Mouse (Mus musculus): Measurements from ENCODE around the gene Idh3b. TPM values are rescaled to one million over a fixed set of nuclear protein-coding genes. Genes with fewer than 3 reads are reported as not detected.

Gene Idh3b
- total and polyA plus RNA-seq, 3 experiments: 134 to 315 (median 160) TPM

DNA sequence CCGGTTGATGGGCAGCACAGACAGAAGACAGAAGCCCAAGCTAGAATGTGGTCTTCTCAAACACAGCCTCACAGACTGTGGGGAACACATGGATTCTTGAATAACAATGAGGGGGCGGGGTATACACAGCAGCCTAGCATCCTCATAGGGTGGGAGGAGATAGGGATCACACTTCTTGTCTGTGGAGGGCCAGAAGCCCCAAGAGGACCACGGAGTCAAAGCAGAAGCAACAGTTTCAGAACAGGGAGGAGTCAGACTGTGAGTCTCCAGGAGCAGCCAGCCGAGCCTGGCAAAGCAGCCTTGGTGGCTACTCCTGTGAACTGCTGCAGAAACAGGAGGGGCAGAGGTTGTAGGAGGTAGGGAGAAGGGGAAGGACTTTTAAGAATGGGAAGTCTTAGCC lies 9.1 kb upstream of the Idh3b start:
- Histone ChIP-seq H3K4me1 (ENCODE audit: control insufficient read depth in 1 of 2, insufficient read depth in 2 of 2) (peaks cover 15 to 36% of the 10 kb centered on the region in 2 experiments), H3K9me3 (replicated peaks; ENCODE audit: low read length) (no peaks in the 10 kb centered on the region), H3K36me3 (replicated peaks in 1 of 2; ENCODE audit: control insufficient read depth in 1 of 2, insufficient read depth in 1 of 2, low read length in 1 of 2) (peaks cover 2 to 8% of the 10 kb centered on the region in 2 experiments), H3K27ac (ENCODE audit: insufficient read depth, low read depth) (no peak overlapping the region), H3K27me3 (replicated peaks) (peaks cover 32% of the 10 kb centered on the region), H3K4me2 (ENCODE audit: insufficient read depth, low read depth, poor library complexity, severe bottlenecking) (no peak overlapping the region), H3K79me2 (replicated peaks; ENCODE audit: control insufficient read depth, extremely low read depth, insufficient read depth, poor library complexity, severe bottlenecking) (no peaks in the 10 kb centered on the region), H3K4me3 (replicated peaks in 1 of 3; ENCODE audit: low read depth in 2 of 3, low read length in 2 of 3, poor library complexity in 1 of 3) (no peak overlapping the region), H3K9ac (ENCODE audit: insufficient read depth, low read depth) (no peak overlapping the region)
- in situ Hi-C loops (cut with MboI; ENCODE audit: low pct_ligation_motif_present, low pct_unique_long_range_greater_than_20kb, low sequenced_read_pairs) (loop anchor here (10.0 to 25.0 kb wide), 2 partner anchors 71 to 269 kb away; partner anchors contain the start of gene Mrps26), dilution Hi-C loops (cut with MboI; ENCODE audit: extremely low pct_ligation_motif_present, extremely low pct_unique_long_range_greater_than_20kb, low sequenced_read_pairs) (no loop called here)
- TF ChIP-seq UBTF (IDR thresholded peaks at IDR 0.05; ENCODE audit: low read depth, low read length): no peak
- DNase-seq (ENCODE audit: extremely low read depth): peak; percentile 67

DNA sequence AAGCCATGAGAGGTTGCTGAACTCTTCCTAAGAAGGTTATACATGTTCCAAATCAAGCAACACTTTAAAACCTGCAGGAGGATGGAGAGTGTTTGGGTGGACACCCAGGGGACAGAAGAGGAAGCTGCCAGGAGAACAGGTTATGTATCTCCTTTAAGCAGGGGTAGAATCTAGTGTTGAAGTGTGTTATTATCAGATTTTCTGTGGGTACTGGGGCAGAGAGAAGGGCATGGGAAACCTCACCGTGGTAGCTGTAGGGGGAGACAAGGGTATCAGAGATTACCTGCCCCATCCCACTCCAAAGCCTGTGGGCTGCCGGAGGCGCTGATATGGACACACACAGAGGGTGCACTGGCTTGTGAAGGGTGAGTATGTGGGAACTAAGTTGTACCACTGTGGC lies 8.7 kb upstream of the Idh3b start:
- Histone ChIP-seq H3K9me3 (replicated peaks; ENCODE audit: low read length) (no peaks in the 10 kb centered on the region), H3K4me3 (replicated peaks in 1 of 3; ENCODE audit: low read depth in 2 of 3, low read length in 2 of 3, poor library complexity in 1 of 3) (no peak overlapping the region), H3K4me2 (ENCODE audit: insufficient read depth, low read depth, poor library complexity, severe bottlenecking) (no peak overlapping the region), H3K9ac (ENCODE audit: insufficient read depth, low read depth) (no peak overlapping the region), H3K79me2 (replicated peaks; ENCODE audit: control insufficient read depth, extremely low read depth, insufficient read depth, poor library complexity, severe bottlenecking) (no peaks in the 10 kb centered on the region), H3K27ac (ENCODE audit: insufficient read depth, low read depth) (no peak overlapping the region), H3K27me3 (replicated peaks) (peaks cover 27% of the 10 kb centered on the region), H3K4me1 (ENCODE audit: control insufficient read depth in 1 of 2, insufficient read depth in 2 of 2) (peaks cover 15 to 36% of the 10 kb centered on the region in 2 experiments), H3K36me3 (replicated peaks in 1 of 2; ENCODE audit: control insufficient read depth in 1 of 2, insufficient read depth in 1 of 2, low read length in 1 of 2) (peaks cover 2 to 8% of the 10 kb centered on the region in 2 experiments)
- in situ Hi-C loops (cut with MboI; ENCODE audit: low pct_ligation_motif_present, low pct_unique_long_range_greater_than_20kb, low sequenced_read_pairs) (loop anchor here (10.0 to 25.0 kb wide), 2 partner anchors 72 to 269 kb away; partner anchors contain the start of gene Mrps26), dilution Hi-C loops (cut with MboI; ENCODE audit: extremely low pct_ligation_motif_present, extremely low pct_unique_long_range_greater_than_20kb, low sequenced_read_pairs) (no loop called here)
- TF ChIP-seq MAZ (IDR thresholded peaks at IDR 0.05; ENCODE audit: low read depth, low read length): no peak
- DNase-seq (ENCODE audit: extremely low read depth): no peak

- Histone ChIP-seq H3K79me2 (replicated peaks; ENCODE audit: control insufficient read depth, extremely low read depth, insufficient read depth, poor library complexity, severe bottlenecking) (0 out of 2 replicates have a peak, but pooled peaks cover under 1% of the 10 kb centered on the region), H3K27ac (ENCODE audit: insufficient read depth, low read depth) (no peak overlapping the region), H3K4me3 (replicated peaks in 1 of 3; ENCODE audit: low read depth in 2 of 3, low read length in 2 of 3, poor library complexity in 1 of 3) (no peak overlapping the region), H3K27me3 (replicated peaks) (peaks cover 13% of the 10 kb centered on the region), H3K9me3 (replicated peaks; ENCODE audit: low read length) (no peaks in the 10 kb centered on the region), H3K4me2 (ENCODE audit: insufficient read depth, low read depth, poor library complexity, severe bottlenecking) (no peak overlapping the region), H3K9ac (ENCODE audit: insufficient read depth, low read depth) (no peak overlapping the region), H3K4me1 (ENCODE audit: control insufficient read depth in 1 of 2, insufficient read depth in 2 of 2) (peaks cover 15 to 35% of the 10 kb centered on the region in 2 experiments), H3K36me3 (replicated peaks in 1 of 2; ENCODE audit: control insufficient read depth in 1 of 2, insufficient read depth in 1 of 2, low read length in 1 of 2) (peaks cover 2 to 14% of the 10 kb centered on the region in 2 experiments)
- dilution Hi-C loops (cut with MboI; ENCODE audit: extremely low pct_ligation_motif_present, extremely low pct_unique_long_range_greater_than_20kb, low sequenced_read_pairs): no loop called here
- peak; percentile 73 for DNase-seq (ENCODE audit: extremely low read depth)
- in situ Hi-C loops (cut with MboI; ENCODE audit: low pct_ligation_motif_present, low pct_unique_long_range_greater_than_20kb, low sequenced_read_pairs): loop anchor here (10.0 to 25.0 kb wide), 2 partner anchors 73 to 271 kb away; partner anchors contain the start of gene Mrps26
- TF ChIP-seq NELFE (IDR thresholded peaks at IDR 0.05; ENCODE audit: low read depth, low read length) (peak; percentile 29; the same call in 1 of the 2 replicates), RAD21 (IDR thresholded peaks at IDR 0.05; ENCODE audit: low read depth, low read length) (peak; percentile 86), NRF1 (IDR thresholded peaks at IDR 0.05; ENCODE audit: low read depth, low read length) (no peak), MAZ (IDR thresholded peaks at IDR 0.05; ENCODE audit: low read depth, low read length) (0 out of 2 replicates have a peak, but pooled peaks have one; percentile 44), IRF4 (IDR thresholded peaks at IDR 0.05; ENCODE audit: low read depth, low read length) (peak; percentile 42; the same call in 1 of the 2 replicates), GABPA (IDR thresholded peaks at IDR 0.05; ENCODE audit: insufficient replicate concordance, low read depth, low read length) (no peak), MAX (IDR thresholded peaks at IDR 0.05; ENCODE audit: low read length) (no peak), SMC3 (IDR thresholded peaks at IDR 0.05; ENCODE audit: low read depth, low read length) (peak; percentile 84), TBP (conservative IDR thresholded peaks at IDR 0.05; ENCODE audit: low read depth, low read length) (no peak), EP300 (IDR thresholded peaks at IDR 0.05; ENCODE audit: low read length) (no peak), ELF1 (IDR thresholded peaks at IDR 0.05; ENCODE audit: low read depth, low read length) (peak; percentile 52; the same call in 1 of the 2 replicates), TCF12 (IDR thresholded peaks at IDR 0.05; ENCODE audit: low read depth, low read length) (no peak), RCOR1 (conservative IDR thresholded peaks at IDR 0.05; ENCODE audit: low read depth, low read length) (no peak), POLR2AphosphoS2 (IDR thresholded peaks at IDR 0.05; ENCODE audit: low read depth, low read length) (no peak), SIN3A (IDR thresholded peaks at IDR 0.05; ENCODE audit: low read length) (0 out of 2 replicates have a peak, but pooled peaks have one; percentile 37), JUND (conservative IDR thresholded peaks at IDR 0.05; ENCODE audit: low read depth, low read length) (no peak), CTCF (conservative IDR thresholded peaks at IDR 0.05 in 1 of 2, IDR thresholded peaks at IDR 0.05 in 1 of 2; ENCODE audit: low read depth in 2 of 2, low read length in 2 of 2) (peak; percentile 65 to 100; a peak in 3 of 4 replicates), ZMIZ1 (IDR thresholded peaks at IDR 0.05; ENCODE audit: low read depth, low read length) (no peak), HCFC1 (IDR thresholded peaks at IDR 0.05; ENCODE audit: low read depth, low read length) (0 out of 2 replicates have a peak, but pooled peaks have one; percentile 17), KAT2A (IDR thresholded peaks at IDR 0.05; ENCODE audit: insufficient replicate concordance, low read length) (no peak), BHLHE40 (IDR thresholded peaks at IDR 0.05; ENCODE audit: low read depth, low read length) (peak; percentile 62), ETS1 (conservative IDR thresholded peaks at IDR 0.05; ENCODE audit: low read depth, low read length) (no peak), MEF2A (IDR thresholded peaks at IDR 0.05; ENCODE audit: borderline replicate concordance, low read depth, low read length) (no peak)
Measured at GRCm38 (mm10) chr2:130291434-130291833, 7.1 kb upstream of the Idh3b start.
